Mouse (Mus musculus): ENCODE data around the gene Sardh.
A peak's percentile ranks its signal among the peaks of the same experiment; 100 is the strongest.

Sardh gene

GRCm38 (mm10) chr2:27166074-27166473 lies 82.1 kb downstream of the Sardh start:
- no peak for DNase-seq

DNA sequence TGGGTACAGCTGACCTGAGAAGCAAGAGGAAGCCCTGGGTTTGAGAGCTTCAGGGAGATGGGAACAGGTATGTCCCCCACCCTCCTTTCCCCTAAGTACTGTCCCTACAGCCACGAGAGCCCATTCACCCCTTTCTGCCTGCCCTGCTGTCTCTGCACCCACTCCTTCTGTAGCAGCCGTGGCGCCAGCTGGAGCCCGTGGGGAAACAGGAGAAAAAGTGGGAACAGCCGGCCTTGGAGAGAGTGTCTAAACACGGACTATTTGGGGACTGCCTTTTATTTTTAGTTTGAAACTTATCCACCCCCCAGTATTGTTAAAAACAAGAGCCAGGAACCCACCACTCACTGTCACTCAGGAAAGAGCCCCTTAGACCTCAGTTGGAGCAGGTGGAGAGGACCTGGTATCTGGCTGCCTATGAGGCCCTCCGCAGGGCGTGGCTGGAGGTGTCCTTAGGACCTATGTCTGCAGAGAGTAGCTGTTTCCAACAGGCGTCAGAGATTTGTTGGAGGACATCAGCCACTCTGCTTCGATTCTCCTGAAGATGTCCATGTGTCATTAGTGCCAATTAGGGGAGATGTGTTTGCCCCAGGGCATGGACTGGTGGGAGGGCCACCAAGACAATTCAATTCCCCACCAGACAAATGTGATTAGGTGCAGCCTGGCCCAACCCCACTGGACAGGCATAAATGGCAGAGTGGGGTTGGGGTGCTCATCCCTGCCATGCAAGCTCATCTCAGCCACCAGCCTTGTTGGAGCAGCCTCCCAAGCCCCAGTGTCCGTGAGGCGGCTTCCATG lies 83.1 kb downstream of the Sardh start, which contains the start of gene Dbh:
Gene Dbh, plus strand, starts transcription at position 438 of the 795 bp plus-strand sequence.
- no peak for DNase-seq

DNA sequence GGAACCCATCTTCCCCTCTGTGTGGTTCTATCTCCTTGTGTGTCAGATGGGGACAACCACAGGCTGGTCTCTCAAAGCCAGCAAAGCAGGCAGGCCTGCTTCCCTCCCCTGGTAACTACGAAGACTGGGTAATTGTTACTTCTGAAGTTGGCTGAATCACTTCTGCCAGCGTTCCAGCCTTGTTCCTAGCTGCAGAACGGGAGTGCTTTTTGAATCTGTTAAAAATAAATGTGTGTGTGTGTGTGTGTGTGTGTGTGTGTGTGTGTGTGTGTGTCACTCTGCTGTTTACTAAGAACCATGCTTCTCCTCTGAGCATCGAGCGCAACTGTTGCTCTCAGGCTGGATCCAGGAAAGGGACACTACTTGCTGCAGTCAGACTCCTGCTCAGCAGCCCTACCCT lies 84.3 kb downstream of the Sardh start:
- no peak for DNase-seq

DNA sequence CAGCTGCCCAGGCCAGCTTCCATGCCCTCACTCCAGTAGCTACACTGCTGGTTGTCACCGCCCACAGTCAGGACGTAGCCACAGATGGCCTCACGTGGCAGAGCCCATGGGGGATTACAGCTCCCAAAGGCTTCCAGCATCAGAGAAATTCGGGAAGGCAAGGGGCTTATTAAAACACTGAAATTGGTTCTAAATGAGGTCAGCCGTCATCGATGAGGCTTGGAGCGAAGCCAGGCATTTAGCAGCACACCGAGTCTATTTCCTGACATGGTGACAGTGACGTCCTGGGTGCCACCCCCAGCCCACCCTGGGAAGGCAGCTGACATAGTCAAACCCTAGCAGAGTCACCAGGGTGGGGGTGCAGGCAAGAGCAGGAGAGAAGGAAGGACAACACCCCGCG lies 85.5 kb downstream of the Sardh start:
- no peak for DNase-seq

DNA sequence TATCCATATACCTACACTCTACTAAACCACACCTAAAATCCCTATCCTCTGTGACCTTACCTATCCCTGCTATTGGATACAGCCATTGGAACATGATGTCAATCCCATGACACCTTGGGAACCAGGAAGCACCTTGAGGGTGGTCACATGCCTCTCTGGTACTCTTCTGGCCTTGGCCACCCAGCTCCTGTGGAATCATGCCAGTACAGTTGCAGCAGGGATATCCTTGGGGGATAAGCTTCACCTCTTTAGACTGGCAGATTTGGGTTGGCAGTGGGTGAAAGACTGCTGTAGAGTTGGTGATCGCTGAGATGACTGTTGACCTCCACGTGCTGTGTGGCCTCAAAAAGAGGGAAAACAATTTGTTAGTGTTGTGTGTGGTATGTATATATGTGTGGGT lies 86.6 kb downstream of the Sardh start:
- no peak for DNase-seq

DNA sequence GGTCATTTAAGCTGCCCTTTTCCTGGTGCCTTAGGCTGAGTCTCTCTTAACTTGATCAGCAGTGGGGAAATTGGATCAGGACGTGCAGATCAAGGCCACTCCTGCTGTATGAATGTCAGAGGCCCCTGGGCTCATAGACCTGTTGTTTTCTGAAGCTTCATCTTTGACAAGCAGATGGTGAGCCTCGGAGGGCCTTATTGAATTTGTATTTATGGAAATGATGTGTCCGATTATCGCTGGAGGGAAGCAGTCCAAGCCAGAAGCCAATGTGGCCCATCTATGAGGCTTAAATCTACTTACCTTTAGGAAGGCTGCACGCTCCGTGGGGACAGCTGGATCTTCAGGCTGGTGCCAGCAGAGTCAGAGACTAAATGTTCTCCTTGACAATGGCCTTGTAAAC lies 91.5 kb downstream of the Sardh start:
- no peak for DNase-seq

DNA sequence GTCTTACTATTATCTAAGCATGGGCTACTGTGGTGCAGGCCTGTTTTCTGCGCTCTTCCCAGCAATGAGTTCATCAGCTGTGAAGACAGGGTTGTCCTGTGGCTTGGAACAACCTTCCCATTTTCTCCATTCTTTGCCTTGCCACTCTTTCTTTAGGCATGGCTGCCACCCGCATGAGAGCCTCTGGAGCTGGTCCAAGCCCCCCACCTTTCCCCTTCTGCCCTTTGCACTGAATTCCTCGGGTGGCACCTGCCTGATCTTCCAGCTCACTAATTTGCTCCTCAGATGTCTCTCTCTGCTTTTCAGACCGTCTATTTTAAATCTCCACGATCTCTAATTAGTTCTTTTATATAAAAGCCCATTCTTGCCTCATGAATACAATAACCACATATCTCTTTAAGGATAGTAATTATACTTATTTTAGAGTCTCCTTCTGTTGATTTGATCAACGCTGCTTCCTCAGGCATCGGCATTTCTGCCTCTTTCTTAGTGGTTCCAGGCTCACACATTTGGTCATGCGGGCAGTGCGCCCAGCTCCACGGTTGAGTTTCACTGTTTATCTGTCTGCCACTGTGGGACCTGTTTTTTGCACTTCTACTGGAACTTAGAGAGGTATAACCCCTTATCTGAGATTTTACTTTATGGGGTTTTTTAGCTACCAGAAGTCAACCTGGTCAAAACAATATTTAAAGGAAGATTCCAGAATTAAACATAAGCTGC lies 93.5 kb downstream of the Sardh start:
- DNase-seq: peak; percentile 70 to 72

DNA sequence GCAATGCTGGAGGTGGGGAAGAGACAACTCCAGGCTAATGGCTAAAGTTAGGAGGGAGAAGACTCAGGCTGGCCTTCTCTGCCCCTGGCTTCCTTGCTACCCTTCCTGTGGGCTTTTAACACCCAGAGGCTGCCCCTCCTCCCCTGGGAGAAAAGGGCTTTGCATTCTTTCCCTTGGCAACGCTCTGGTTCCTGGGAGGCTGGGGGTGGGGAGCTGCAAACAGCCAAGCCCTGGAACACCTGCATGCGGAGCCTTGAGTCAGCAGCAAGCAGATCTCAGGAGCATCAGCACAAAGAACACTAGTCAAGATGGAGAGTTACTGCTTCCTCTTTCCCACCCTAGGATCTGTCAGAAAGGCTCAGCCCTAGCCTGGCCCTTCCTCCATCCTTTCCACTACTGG lies 98.7 kb downstream of the Sardh start:
- no peak for DNase-seq

- DNase-seq: no peak
Measured at GRCm38 (mm10) chr2:27146840-27147239, 101.3 kb downstream of the Sardh start.

DNA sequence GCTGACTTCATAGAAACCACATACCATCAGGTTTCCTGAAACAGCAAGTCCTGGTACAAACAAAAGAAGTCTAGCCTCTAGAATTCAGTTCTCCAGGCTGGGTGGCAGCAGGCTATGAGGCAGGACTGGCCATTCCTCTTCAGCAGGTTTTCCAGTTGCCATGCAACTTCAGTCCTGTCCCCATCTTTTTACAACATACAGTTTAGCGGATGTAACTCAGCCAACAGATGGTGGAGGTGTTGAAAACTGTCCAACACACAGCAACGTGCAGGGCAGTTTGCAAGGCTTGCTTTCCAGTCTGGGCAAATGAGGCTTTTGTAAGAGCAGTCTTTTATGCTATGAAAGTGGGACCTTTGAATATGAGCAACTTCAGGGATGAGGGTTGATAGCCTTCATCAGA lies 103.2 kb downstream of the Sardh start:
- DNase-seq: no peak

DNA sequence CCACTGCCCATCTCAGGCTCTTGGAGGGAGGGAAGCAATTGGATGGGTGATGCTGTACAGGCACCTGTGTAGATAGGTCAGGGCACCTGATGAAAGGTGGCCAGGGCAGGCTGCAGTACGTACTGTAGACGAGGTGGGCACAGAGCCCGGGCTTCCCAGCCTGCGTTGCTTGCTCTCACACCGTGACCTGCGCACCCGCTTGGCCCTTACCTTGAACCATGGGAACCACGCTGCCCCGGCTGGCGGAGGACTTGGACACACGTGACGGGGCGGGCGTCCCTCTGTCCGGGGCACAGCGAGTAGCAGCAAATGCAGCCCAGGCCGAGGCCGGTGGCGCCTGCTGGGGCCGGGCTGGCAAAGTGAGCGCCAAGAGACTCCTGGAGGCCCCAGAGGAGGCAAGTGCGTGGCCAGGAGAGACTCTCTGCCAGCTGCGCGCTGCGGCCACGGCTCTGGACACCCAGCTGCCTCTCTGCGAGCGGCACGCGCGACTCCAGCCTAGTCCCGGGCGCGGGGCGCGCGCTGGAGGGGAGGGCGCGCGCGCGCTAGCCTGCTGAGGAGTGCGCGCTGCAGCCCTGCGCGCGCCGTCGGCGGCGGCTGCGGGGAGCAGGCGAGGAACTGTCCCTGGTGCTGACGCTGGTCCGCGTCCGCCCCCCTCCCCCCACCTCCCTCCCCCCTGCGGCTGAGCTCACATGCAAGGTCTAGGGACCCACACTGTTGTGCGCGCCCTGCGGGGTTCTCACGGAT lies 106.0 kb downstream of the Sardh start, which contains the start of gene Fam163b:
Gene Fam163b, minus strand, starts transcription at position 542 of the 744 bp plus-strand sequence.
- peak; percentile 40 to 55 for DNase-seq

Data from kidney, postnatal 36 days (tissue).